Mouse (Mus musculus): ENCODE results near the gene Ndrg4. TPM values are rescaled to one million over a fixed set of nuclear protein-coding genes. Genes with fewer than 3 reads are reported as not detected.

The Ndrg4 gene
- not detected in 2 replicates for total RNA-seq (2023)

DNA sequence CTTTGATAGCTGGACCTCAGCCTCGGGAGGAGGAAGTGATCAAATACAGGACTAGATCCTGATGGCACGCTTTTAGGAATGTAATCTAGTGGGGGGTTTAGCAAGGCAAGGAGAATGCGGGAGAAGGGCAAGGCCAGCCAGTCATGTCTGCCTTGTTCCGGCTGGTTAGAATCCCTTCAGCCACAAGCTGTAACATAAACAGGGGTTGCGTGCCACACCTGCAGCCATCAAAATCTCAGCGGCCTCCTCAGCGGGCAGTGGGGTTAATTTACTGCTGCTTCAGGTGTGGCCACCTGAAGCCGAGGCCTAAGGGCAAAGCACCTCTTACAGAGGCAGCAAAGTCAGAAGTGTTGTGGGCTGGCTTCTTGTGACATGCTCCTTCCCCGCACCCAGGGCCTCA, at the start of gene Ndrg4:
TSS of gene Ndrg4 (plus strand) at position 350 of the 400 bp plus-strand sequence.

DNA sequence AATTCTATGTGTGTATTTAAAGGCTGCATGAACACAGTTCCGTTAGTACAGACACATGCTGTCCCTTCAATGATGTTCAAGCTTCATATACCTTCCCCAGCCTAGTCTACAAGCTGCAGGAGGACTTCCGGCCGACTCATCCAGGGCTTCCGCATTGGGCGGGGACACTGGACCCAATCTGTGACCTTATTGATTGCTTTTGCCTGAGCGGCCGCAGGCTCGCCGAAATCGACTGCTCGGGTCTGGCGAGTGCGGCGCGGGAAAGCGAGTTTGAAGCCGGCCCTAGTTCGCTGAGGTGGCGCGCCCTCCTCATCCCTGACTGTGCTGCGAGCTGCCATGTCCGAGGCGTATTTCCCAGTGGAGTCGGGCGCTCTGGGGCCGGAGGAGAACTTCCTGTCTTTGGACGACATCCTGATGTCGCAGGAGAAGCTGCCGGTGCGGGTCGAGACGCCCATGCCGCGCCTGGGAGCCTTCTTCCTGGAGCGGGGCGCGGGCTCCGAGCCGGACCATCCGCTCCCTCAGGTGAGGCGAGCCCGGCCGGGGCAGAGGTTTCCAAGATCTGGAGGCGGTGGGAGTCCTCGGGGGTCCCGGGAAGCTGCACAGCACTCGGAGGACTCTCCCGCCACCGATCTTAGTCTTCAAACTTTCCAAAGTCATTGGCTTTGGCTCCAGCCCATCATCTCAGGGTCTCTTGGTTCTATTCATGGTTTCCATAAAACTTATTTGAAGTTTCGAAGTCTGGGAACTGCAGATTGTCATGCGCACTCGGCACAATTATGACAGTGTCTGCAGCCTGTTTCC, 43.3 kb upstream of the Ndrg4 start, which contains the start of gene Gins3:
TSS of gene Gins3 (plus strand) at position 192 of the 801 bp plus-strand sequence.

DNA sequence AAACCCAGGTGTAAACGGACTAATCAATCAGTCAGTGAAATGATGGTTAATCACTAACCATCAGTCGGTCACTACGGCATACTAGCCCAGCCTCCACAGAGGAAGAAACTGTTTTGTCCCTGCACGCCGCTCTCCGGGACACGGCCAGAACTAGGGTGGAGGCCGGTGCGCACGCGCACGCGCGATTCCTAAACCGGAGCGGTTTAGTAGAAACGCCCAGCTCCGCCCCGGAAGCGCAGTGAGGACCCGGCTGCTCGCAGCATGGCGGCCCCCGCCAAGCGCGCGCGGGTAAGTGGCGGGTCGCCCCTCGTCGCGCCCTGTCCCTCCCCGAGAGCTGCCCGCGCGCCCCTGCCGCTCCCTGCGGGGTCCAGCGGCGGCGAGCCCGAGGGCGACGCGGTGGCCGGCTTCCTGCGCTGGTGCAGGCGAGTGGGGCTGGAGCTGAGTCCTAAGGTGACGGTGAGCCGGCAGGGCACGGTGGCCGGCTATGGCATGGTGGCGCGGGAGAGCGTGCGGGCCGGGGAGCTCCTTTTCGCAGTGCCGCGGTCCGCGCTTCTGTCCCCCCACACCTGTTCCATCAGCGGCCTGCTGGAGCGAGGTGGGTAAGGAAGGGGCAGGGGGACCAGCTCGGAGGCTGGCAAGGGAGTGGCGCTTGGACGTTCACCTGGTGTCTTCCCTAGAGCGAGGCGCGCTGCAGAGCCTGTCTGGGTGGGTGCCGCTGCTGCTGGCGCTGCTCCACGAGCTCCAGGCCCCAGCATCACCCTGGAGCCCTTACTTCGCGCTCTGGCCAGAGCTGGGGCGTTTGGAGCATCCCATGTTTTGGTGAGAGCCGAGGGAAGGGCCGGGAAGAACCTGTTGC, 39.1 kb downstream of the Ndrg4 start, which contains the start of gene Setd6:
TSS of gene Setd6 (plus strand) at position 206 of the 856 bp plus-strand sequence.

Other genes starting within 250 kb of the Ndrg4 start
- gene Cfap20, start 242.1 kb upstream of the Ndrg4 start, total RNA-seq (2023), result 44.1 and 59.8 TPM in 2 replicates
- gene Csnk2a2, start 186.9 kb upstream of the Ndrg4 start, total RNA-seq (2023), result 40.2 and 47.0 TPM in 2 replicates
- gene Ccdc113, start 142.9 kb upstream of the Ndrg4 start, total RNA-seq (2023), result not detected in 2 replicates
- not detected in 2 replicates for gene Prss54, start 100.6 kb upstream of the Ndrg4 start, total RNA-seq (2023)
- gene Gins3, start 43.5 kb upstream of the Ndrg4 start, total RNA-seq (2023), result 6.2 and 7.2 TPM in 2 replicates
- 3.8 and 4.5 TPM in 2 replicates for gene Setd6, start 38.9 kb downstream of the Ndrg4 start, total RNA-seq (2023)
- gene Cnot1, start 130.5 kb downstream of the Ndrg4 start, total RNA-seq (2023), result 189 and 268 TPM in 2 replicates
- gene Sap18b, start 148.4 kb downstream of the Ndrg4 start, total RNA-seq (2023), result 58.5 and 71.4 TPM in 2 replicates
- 5.1 and 12.4 TPM in 2 replicates for gene Slc38a7, start 176.6 kb downstream of the Ndrg4 start, total RNA-seq (2023)
- gene Got2, start 211.6 kb downstream of the Ndrg4 start, total RNA-seq (2023), result 71.9 and 72.8 TPM in 2 replicates

Measured in neutrophil, adult 65 days (primary cell).